Mouse (Mus musculus) ES-Bruce4 (cell line): ENCODE measurements at regions not wholly inside any gene's neighbourhood (a gene's known extent, or its start where the extent isn't known, plus 50 kb on each side); places are given as distances from the start of the nearest gene placed in this dataset.

Experiments used
- H3K27ac ChIP-seq: 2 replicates; pipeline ENCODE4 v1.5.1; 2012; ENCODE audit warnings: low read length, inconsistent platforms; ENCODE audit not compliant: insufficient read depth
- H3K27me3 ChIP-seq: 2 replicates; pipeline ENCODE4 v1.6.1; 2012; ENCODE audit warnings: mild to moderate bottlenecking, low read length, inconsistent platforms; ENCODE audit not compliant: control insufficient read depth, poor library complexity, insufficient read depth, severe bottlenecking
- H3K36me3 ChIP-seq: 2 replicates; pipeline ENCODE4 v1.6.1; 2012; ENCODE audit warnings: inconsistent platforms, mild to moderate bottlenecking, low read length, moderate library complexity; ENCODE audit not compliant: control insufficient read depth, poor library complexity, insufficient read depth, severe bottlenecking
- H3K4me1 ChIP-seq: one replicate; pipeline ENCODE4 v1.8.1; 2011; ENCODE audit warnings: low read length; ENCODE audit not compliant: control insufficient read depth, insufficient read depth
- H3K4me3 ChIP-seq: 2 replicates; pipeline ENCODE4 v1.5.1; 2011; ENCODE audit warnings: low read depth, mild to moderate bottlenecking, low read length
- H3K9ac ChIP-seq: 2 replicates; pipeline ENCODE4 v1.6.1; 2012; ENCODE audit warnings: low read depth, mild to moderate bottlenecking, inconsistent platforms; ENCODE audit not compliant: poor library complexity, severe bottlenecking
- H3K9me3 ChIP-seq: replicated peaks from 2 replicates; pipeline ENCODE4 v1.6.1; 2012; ENCODE audit warnings: mild to moderate bottlenecking, low read length, inconsistent platforms; ENCODE audit not compliant: control insufficient read depth, poor library complexity, insufficient read depth, severe bottlenecking
- CTCF ChIP-seq: IDR thresholded peaks from one replicate; pipeline ENCODE4 v1.8.1; 2011; ENCODE audit warnings: low read depth, low read length
- EP300 ChIP-seq: IDR thresholded peaks from 2 replicates; pipeline ENCODE4 v1.6.1; 2011; ENCODE audit warnings: low read depth, low read length; ENCODE audit not compliant: insufficient read depth
- POLR2A ChIP-seq: IDR thresholded peaks from one replicate; pipeline ENCODE4 v1.8.1; 2011; ENCODE audit warnings: low read length; ENCODE audit not compliant: insufficient read depth

- TF ChIP-seq CTCF (no peak), EP300 (no peak), POLR2A (no peak)
- no peak overlapping the region for H3K27ac ChIP-seq
Observed at GRCm38 (mm10) chr14:48357441-48357840, 88.5 kb upstream of the Tmem260 start.

DNA sequence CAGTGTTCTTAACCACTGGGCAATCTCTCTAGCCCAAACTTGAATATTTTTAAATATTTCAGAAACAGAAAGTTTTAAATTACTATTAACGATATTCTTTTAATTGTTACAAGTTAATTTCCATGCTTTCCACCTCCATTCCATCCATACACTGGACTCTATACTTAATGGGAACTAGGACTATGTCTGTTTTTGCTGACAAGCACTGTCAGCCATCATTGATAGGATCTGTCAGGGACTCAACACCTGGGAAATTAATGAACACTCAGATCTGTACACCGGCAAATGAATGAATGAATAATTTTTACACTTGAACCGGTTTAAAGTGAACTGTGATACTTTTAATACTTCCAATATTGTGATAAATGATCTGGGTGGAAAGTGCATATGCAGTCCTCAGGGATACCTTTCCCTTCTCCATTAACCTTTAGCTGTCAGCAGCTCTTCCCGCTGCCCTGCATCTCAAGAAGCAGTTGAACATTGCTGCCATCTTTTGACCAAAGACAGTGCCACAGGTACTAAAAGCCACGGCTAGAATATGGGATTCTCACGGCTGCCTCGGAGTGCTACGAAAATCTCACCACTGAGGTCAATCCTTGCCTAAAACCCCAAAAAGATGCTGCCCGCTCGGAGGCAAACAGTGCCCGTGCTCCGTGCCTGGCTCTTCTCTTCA is 87.3 kb upstream of the Tmem260 start:
- TF ChIP-seq POLR2A, result no peak
- TF ChIP-seq CTCF, result peak; percentile 29
- Histone ChIP-seq H3K27ac (no peak overlapping the region), H3K9ac (no peak overlapping the region), H3K9me3 (no peaks in the 10 kb centered on the region), H3K27me3 (no peaks in the 10 kb centered on the region; the same call in 1 of the 2 replicates), H3K4me1 (no peaks in the 10 kb centered on the region), H3K36me3 (no peaks in the 10 kb centered on the region), H3K4me3 (no peak overlapping the region)

More at GRCm38 (mm10) chr14:48357441-48357840, 88.5 kb upstream of the Tmem260 start:
- no peaks in the 10 kb centered on the region for H3K36me3 ChIP-seq
- no peak overlapping the region for H3K9ac ChIP-seq
- no peaks in the 10 kb centered on the region; the same call in 1 of the 2 replicates for H3K27me3 ChIP-seq
- no peaks in the 10 kb centered on the region for H3K4me1 ChIP-seq
- H3K4me3 ChIP-seq, result no peak overlapping the region
- H3K9me3 ChIP-seq, result no peaks in the 10 kb centered on the region

DNA sequence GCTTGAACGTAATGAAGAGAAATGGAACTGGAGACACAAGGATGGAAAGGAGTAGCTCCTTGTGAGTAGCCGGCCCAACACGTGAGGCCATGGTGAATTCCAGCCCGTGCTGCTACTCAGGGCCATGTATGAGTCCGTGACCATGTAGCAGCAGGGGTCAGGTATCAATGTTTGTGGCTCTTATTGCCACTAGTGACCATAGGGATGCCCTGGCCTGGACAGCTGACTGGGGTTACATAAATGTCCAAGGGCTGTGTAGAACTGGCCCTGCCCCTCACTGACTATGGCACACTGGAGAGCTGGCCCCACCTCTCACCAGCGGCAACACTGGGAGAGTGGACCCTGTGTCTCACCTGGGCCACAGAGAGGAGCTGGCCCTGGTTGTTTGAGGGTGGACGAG is 84.1 kb upstream of the Tmem260 start:
- Histone ChIP-seq H3K36me3 (no peaks in the 10 kb centered on the region), H3K4me1 (no peaks in the 10 kb centered on the region), H3K9ac (no peak overlapping the region), H3K27me3 (no peaks in the 10 kb centered on the region), H3K4me3 (no peak overlapping the region), H3K9me3 (no peaks in the 10 kb centered on the region), H3K27ac (no peak overlapping the region)
- TF ChIP-seq POLR2A, result no peak
- no peak for TF ChIP-seq CTCF
- TF ChIP-seq EP300, result no peak

DNA sequence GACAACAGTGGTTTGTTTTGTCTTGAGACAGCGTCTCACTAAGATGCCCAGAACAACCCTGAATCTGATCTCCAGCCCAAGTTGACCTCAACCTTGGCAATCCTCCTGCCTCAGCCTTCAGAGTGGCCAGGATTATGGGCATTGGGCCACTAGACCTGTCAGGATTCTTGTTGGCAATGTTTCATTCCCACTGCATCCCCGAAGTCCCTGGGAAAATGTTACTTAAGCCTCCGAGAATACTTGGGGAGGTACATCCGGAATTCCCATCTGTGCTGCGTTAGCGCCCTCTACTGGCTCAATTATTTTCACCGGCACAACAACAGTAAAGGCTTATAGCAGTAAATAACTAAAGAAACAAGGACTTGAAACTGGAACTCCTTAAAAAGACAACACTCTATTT is 78.9 kb upstream of the Tmem260 start:
- TF ChIP-seq EP300 (no peak), CTCF (peak; percentile 52)

DNA sequence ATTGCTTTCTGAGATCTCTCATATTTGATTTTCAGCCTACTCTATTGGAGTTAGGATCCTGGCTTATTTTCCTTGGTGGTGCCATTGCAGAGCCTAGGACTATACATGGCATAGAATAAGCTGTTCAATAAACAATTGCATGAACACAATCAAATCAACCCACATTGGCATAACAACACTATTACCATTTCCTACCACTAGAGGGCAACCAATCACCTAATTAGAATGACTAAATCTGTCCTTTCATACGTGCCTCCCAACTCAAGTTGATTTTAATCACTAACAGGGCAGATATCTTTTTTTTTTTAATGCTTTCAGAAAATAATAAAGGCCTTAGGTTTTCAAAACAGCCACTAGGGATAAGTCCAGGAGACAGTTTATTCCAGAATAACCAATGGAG is 75.6 kb upstream of the Tmem260 start:
- TF ChIP-seq EP300 (no peak), CTCF (no peak), POLR2A (no peak)
- Histone ChIP-seq H3K4me3 (no peak overlapping the region), H3K27me3 (no peaks in the 10 kb centered on the region), H3K27ac (no peak overlapping the region), H3K9ac (no peak overlapping the region), H3K36me3 (no peaks in the 10 kb centered on the region), H3K4me1 (no peaks in the 10 kb centered on the region), H3K9me3 (no peaks in the 10 kb centered on the region)

More for the DNA sequence above, 78.9 kb upstream of the Tmem260 start:
- H3K4me1 ChIP-seq, result no peaks in the 10 kb centered on the region
- no peaks in the 10 kb centered on the region for H3K9me3 ChIP-seq
- no peak overlapping the region for H3K27ac ChIP-seq
- no peak overlapping the region for H3K4me3 ChIP-seq
- no peak overlapping the region for H3K9ac ChIP-seq
- no peaks in the 10 kb centered on the region for H3K27me3 ChIP-seq
- H3K36me3 ChIP-seq, result no peaks in the 10 kb centered on the region

GRCm38 (mm10) chr14:48371766-48372165 is 74.2 kb upstream of the Tmem260 start:
- TF ChIP-seq EP300, result no peak
- peak; percentile 48 for TF ChIP-seq CTCF
- no peak for TF ChIP-seq POLR2A
- H3K4me1 ChIP-seq, result no peaks in the 10 kb centered on the region
- no peaks in the 10 kb centered on the region for H3K27me3 ChIP-seq
- H3K36me3 ChIP-seq, result no peaks in the 10 kb centered on the region
- H3K27ac ChIP-seq, result no peak overlapping the region
- H3K9ac ChIP-seq, result no peak overlapping the region
- H3K4me3 ChIP-seq, result no peak overlapping the region
- H3K9me3 ChIP-seq, result no peaks in the 10 kb centered on the region
